Mouse (Mus musculus) G1E (cell line): Measurements from ENCODE around the gene Tmigd1.

ENCODE experiments used
- CTCF ChIP-seq: IDR thresholded peaks from 2 replicates; pipeline ENCODE4 v1.5.1; 2012; ENCODE audit warnings: low read depth, low read length, inconsistent platforms, mixed read lengths
- GATA1 ChIP-seq: IDR thresholded peaks from 2 replicates; pipeline ENCODE4 v1.6.1; 2012; ENCODE audit warnings: borderline replicate concordance, low read length, inconsistent platforms, mixed read lengths

DNA sequence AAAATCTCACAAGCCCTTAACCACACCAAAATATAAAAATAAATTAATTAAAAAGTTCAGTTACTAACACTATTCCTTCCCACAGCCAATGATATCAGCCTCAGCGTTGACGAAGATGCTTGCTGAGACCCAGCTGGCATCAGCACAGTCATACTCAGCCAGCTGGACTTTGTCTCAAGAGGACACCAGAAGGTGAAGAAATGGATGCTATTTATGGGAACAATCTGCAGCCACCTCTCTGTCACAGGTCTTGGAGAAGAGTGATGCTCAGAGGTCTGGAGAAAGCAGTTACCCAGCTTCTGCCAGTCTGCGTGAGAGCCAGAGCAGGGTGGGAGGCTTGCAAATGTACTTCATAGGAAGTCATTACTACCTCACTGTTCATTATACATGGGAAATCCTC lies 40.8 kb upstream of the Tmigd1 start:
- TF ChIP-seq CTCF, result no peak
- no peak for TF ChIP-seq GATA1
